Mouse (Mus musculus): ENCODE data around the gene Itih1.

- no peak for TF ChIP-seq CTCF (IDR thresholded peaks at IDR 0.05; ENCODE audit: borderline replicate concordance, control insufficient read depth, extremely low read depth, insufficient read depth, low read length, poor library complexity)
- no peak for TF ChIP-seq POLR2A (IDR thresholded peaks at IDR 0.05; ENCODE audit: control insufficient read depth, extremely low read depth, insufficient read depth, low read length, poor library complexity)
These were observed 30.4 kb downstream of the Itih1 start for GRCm38 (mm10) chr14:30912641-30913040.

Measured in thymus, adult 2 months (tissue).